Mouse (Mus musculus): ENCODE measurements at regions not wholly inside any gene's neighbourhood (a gene's known extent, or its start where the extent isn't known, plus 50 kb on each side); places are given as distances from the start of the nearest gene placed in this dataset.

GRCm38 (mm10) chr1:52397460-52397859 is 103.0 kb downstream of the Nab1 start:
- in situ Hi-C loops (cut with MboI, MseI) = no loop called here

- in situ Hi-C loops (cut with MboI, MseI) = no loop called here
These were observed 107.5 kb downstream of the Nab1 start for GRCm38 (mm10) chr1:52392933-52393332.

- in situ Hi-C loops (cut with MboI, MseI) = loop anchor here (5.0 kb wide), 1 partner anchor 38 kb away; no protein-coding TSS in a partner anchor
These were observed 111.6 kb downstream of the Nab1 start for GRCm38 (mm10) chr1:52388836-52389235.

DNA sequence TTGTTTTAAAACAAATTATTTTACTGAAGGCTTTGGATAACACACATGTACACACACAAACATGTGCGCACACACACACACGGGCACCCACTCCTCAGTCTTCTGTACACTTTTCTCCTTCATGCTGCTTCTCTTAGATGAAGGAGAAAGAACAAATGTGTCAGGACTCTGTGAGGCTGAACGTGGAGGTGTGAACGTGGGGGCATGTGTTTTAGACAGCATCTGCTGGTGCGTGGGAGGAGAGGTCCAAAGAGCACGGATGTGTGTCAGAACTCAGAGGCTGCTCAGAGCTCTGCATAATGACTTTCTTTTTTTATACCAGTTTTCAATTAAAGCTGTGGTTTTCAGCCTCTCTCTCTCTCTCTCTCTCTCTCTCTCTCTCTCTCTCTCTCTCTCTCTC is 112.4 kb downstream of the Nab1 start:
- in situ Hi-C loops (cut with MboI, MseI) = loop anchor here (5.0 kb wide), 1 partner anchor 39 kb away; no protein-coding TSS in a partner anchor

DNA sequence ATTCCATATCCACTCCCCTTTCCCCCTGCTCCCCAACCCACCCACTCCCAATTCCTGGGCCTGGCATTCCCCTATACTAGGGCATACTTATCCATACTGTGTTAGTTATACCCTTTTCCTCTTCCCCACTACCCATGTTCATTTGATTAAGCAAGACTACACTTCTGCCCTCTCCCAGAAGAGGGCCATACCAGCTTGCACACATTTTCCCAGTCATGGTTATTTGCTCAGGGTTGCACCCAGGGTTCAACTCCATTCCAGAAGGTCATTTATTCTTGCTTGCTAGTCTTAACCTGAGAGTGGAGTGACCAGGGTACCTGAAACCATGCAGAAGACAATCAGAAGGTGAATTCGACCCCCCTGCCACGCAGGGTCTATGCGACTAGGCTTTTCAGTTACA is 113.4 kb downstream of the Nab1 start:
- in situ Hi-C loops (cut with MboI, MseI) = loop anchor here (5.0 kb wide), 1 partner anchor 40 kb away; no protein-coding TSS in a partner anchor

- in situ Hi-C loops (cut with MboI, MseI) = no loop called here
These were observed 125.2 kb downstream of the Nab1 start for GRCm38 (mm10) chr1:52375320-52375719.

- in situ Hi-C loops (cut with MboI, MseI) = no loop called here
These were observed 125.8 kb downstream of the Nab1 start for GRCm38 (mm10) chr1:52374666-52375065.

- in situ Hi-C loops (cut with MboI, MseI) = no loop called here
These were observed 126.7 kb downstream of the Nab1 start for GRCm38 (mm10) chr1:52373817-52374216.

DNA sequence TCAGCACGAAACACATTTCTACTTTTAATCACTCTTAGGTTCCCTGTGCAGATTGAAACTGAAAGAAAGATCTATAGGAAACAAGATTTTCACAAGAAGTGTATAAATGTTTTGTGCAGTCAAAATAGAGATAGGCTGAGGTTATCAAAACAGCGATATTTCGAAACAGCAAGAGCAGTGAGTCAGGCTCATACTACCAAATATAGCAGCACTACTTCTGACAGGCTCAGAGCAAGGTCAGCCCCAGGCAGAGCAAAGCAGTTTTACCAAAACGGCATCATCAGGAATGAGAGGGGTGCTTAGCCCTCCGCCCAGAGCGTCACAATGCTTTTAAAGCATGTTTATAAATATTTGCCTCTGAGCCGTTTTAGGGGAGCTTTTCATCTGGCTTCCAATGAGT is 133.4 kb upstream of the Gls start:
- in situ Hi-C loops (cut with MboI, MseI) = no loop called here

GRCm38 (mm10) chr1:52363625-52364024 is 130.6 kb upstream of the Gls start:
- in situ Hi-C loops (cut with MboI, MseI) = no loop called here

DNA sequence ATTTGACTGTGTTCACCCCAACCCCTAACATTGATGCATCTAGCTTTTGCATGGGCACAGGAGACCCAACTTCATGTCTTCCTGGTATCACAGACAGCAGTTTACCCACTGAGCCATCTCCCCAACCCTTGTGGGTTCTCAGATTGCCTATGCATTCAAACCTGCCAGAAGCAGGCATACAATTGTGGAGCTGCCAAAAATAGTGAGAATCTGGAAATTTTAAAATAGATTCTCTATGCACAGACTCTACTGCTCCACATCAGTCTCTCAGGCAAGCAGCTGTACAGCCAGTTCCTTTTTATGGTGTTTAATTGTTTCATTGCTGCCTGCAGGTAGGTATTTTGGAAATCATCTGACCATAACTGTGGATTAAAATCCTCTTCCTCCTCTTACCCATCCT is 129.9 kb upstream of the Gls start:
- in situ Hi-C loops (cut with MboI, MseI) = no loop called here

- in situ Hi-C loops (cut with MboI, MseI) = no loop called here
These were observed 121.1 kb upstream of the Gls start for GRCm38 (mm10) chr1:52354041-52354582.

DNA sequence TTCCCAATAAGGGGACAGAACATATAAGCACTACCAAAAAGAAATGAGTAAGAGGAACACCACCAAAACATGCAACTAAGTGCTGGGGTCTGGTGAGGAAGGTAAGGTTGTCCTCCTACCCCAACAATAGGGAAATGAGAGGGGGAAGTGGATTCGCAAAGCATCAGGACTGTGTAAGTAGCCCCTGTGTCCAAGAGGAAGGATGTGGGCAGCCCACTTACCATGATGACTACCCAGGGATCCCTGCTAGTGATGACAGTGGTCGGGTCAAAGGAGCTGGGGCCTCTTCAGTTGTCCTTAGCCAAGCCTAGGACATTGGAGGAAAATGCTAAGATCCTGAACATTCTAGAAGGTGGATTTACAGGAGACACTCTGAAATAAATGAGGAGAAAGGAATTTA is 109.1 kb upstream of the Gls start:
- in situ Hi-C loops (cut with MboI, MseI) = loop anchor here (5.0 kb wide), 1 partner anchor 685 kb away; no protein-coding TSS in a partner anchor

- in situ Hi-C loops (cut with MboI, MseI) = no loop called here
These were observed 105.7 kb upstream of the Gls start for GRCm38 (mm10) chr1:52338704-52339103.

- in situ Hi-C loops (cut with MboI, MseI) = no loop called here
These were observed 105.2 kb upstream of the Gls start for GRCm38 (mm10) chr1:52338243-52338642.

GRCm38 (mm10) chr1:52336696-52337095 is 103.7 kb upstream of the Gls start:
- in situ Hi-C loops (cut with MboI, MseI) = no loop called here

DNA sequence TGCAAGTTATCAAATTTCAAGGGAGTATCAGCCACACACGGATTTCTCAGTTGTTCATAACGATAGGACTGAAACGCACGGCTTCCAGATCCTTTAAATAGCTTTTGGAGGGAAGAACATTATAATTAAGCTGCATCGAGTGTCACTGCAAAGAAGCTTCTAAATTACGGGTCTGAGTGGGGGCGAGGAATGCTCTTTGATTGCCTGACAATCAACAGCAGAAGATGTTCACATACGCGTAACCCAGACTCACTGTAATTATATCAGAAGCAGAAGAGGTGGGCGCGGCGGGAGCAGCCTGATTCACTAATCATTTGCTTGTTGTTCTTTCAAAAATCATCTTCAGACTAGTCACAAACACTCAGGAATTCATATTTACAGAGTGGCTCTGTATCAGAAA is 99.0 kb upstream of the Gls start:
- in situ Hi-C loops (cut with MboI, MseI) = no loop called here

GRCm38 (mm10) chr1:52331442-52331841 is 98.4 kb upstream of the Gls start:
- in situ Hi-C loops (cut with MboI, MseI) = no loop called here

- in situ Hi-C loops (cut with MboI, MseI) = no loop called here
These were observed 97.5 kb upstream of the Gls start for GRCm38 (mm10) chr1:52330496-52330895.

GRCm38 (mm10) chr1:52328507-52328906 is 95.5 kb upstream of the Gls start:
- in situ Hi-C loops (cut with MboI, MseI) = no loop called here

DNA sequence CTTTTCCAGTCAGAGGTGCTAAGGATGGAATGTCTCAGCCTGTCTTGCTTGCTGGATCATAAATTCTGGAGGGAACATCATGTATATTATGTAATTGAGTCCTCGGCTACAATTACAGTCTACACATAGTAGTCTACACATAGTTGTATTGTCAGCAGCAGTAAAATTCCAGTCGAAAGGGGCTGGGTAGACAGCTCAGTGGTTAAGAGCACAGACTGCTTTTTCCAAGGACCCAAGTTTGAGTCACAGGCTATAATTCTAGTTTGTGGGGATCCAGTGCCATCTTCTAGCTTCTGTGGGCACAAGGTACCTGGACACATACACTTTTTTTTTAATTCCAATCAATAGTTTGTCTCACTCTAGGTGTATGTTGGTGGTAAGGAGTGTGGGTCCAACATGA is 91.3 kb upstream of the Gls start:
- in situ Hi-C loops (cut with MboI, MseI) = no loop called here

DNA sequence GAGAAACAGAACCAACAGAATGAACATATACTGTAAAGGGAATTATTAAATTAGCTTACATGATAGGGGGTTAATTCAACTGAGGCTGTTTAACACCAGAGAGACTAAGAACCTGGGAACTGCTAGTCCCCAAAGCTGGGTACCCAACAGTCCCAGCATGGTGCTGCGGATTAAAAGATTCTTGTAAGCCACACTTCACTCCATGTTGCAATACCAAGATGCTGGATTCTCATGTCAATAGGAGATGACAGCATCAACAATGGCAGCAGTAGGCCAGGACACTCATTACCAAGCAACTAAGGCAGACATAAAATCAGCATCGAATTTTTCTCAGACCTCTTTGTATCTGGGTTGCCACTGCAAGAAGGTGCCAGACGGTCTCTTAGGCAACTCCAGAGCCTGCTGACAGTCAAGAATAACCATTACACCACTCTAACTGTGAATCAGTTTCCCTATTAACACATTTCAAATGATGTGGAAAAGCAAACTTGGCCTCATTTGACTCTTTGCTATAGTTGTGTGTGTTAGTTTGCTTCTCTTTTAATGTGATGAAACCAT is 79.1 kb upstream of the Gls start:
- in situ Hi-C loops (cut with MboI, MseI) = no loop called here

GRCm38 (mm10) chr1:52306892-52307291 is 73.9 kb upstream of the Gls start:
- in situ Hi-C loops (cut with MboI, MseI) = loop anchor here (5.0 kb wide), 1 partner anchor 325 kb away; the partner anchor contains the start of gene Nemp2
